Mouse (Mus musculus): ENCODE results near the gene Rogdi. TPM values are rescaled to one million over a fixed set of nuclear protein-coding genes. Genes with fewer than 3 reads are reported as not detected.

Gene Rogdi
- polyA plus RNA-seq (2015; fragmentation: Nextera tagmentation; extraction: Ambion mirVana): 147 and 164 TPM in 2 replicates

GRCm38 (mm10) chr16:5013054-5013838, at the start of gene Rogdi:
TSS of gene Rogdi (minus strand) at chr16:5013553.
- Histone ChIP-seq H3K4me2 (ENCODE audit: low read length) (peak within 1 kb of the TSS; percentile 77), H3K36me3 (ENCODE audit: control insufficient read depth, insufficient read depth, low read length) (peaks cover 29% of the 10 kb centered on the region), H3K9ac (ENCODE audit: low read depth, low read length) (peak within 1 kb of the TSS; percentile 81), H3K27me3 (ENCODE audit: control insufficient read depth, insufficient read depth, low read depth, low read length) (no peaks in the 10 kb centered on the region), H3K4me3 (ENCODE audit: low read depth, low read length) (peak within 1 kb of the TSS; percentile 72), H3K4me1 (ENCODE audit: control insufficient read depth, insufficient read depth, low read length) (peaks cover 11% of the 10 kb centered on the region), H3K27ac (ENCODE audit: low read length) (peak within 1 kb of the TSS; percentile 87), H3K9me3 (replicated peaks; ENCODE audit: control insufficient read depth, low read length, poor library complexity, severe bottlenecking) (no peaks in the 10 kb centered on the region)
- peak; percentile 99 for ATAC-seq
- under 1% methylated on average over 63 of the region's 63 CpGs for WGBS

GRCm38 (mm10) chr16:5058114-5058513, 44.8 kb upstream of the Rogdi start:
- Histone ChIP-seq H3K9me3 (replicated peaks; ENCODE audit: control insufficient read depth, low read length, poor library complexity, severe bottlenecking) (no peaks in the 10 kb centered on the region), H3K9ac (ENCODE audit: low read depth, low read length) (no peak overlapping the region), H3K27me3 (ENCODE audit: control insufficient read depth, insufficient read depth, low read depth, low read length) (no peaks in the 10 kb centered on the region), H3K4me1 (ENCODE audit: control insufficient read depth, insufficient read depth, low read length) (0 out of 2 replicates have a peak, but pooled peaks cover 2% of the 10 kb centered on the region), H3K4me2 (ENCODE audit: low read length) (no peak overlapping the region), H3K4me3 (ENCODE audit: low read depth, low read length) (no peak overlapping the region), H3K36me3 (ENCODE audit: control insufficient read depth, insufficient read depth, low read length) (peaks cover 9% of the 10 kb centered on the region), H3K27ac (ENCODE audit: low read length) (no peak overlapping the region)
- 92% methylated on average over 1 of the region's 1 CpGs for WGBS
- ATAC-seq: no peak

GRCm38 (mm10) chr16:5050251-5051110, 37.1 kb upstream of the Rogdi start:
- peaks cover 6% of the 10 kb centered on the region for H3K36me3 ChIP-seq (ENCODE audit: control insufficient read depth, insufficient read depth, low read length)
- no peaks in the 10 kb centered on the region for H3K9me3 ChIP-seq (replicated peaks; ENCODE audit: control insufficient read depth, low read length, poor library complexity, severe bottlenecking)
- peak overlapping the region; percentile 97 for H3K4me3 ChIP-seq (ENCODE audit: low read depth, low read length)
- H3K9ac ChIP-seq (ENCODE audit: low read depth, low read length): peak overlapping the region; percentile 89
- H3K27ac ChIP-seq (ENCODE audit: low read length): peak overlapping the region; percentile 96
- H3K4me2 ChIP-seq (ENCODE audit: low read length): peak overlapping the region; percentile 98
- no peaks in the 10 kb centered on the region for H3K27me3 ChIP-seq (ENCODE audit: control insufficient read depth, insufficient read depth, low read depth, low read length)
- under 1% methylated on average over 76 of the region's 78 CpGs for WGBS
- peaks cover 28% of the 10 kb centered on the region for H3K4me1 ChIP-seq (ENCODE audit: control insufficient read depth, insufficient read depth, low read length)
- peak; percentile 82 for ATAC-seq

GRCm38 (mm10) chr16:5049774-5050234, 36.5 kb upstream of the Rogdi start, which contains the start of the genes Glyr1 and Ubn1:
TSS of gene Glyr1 (minus strand) at chr16:5049863.
TSS of gene Ubn1 (plus strand) at chr16:5050057.
- no peaks in the 10 kb centered on the region for H3K27me3 ChIP-seq (ENCODE audit: control insufficient read depth, insufficient read depth, low read depth, low read length)
- peaks cover 28% of the 10 kb centered on the region for H3K4me1 ChIP-seq (ENCODE audit: control insufficient read depth, insufficient read depth, low read length)
- ATAC-seq: peak; percentile 99
- H3K27ac ChIP-seq (ENCODE audit: low read length): peak within 1 kb of the TSS; percentile 96
- H3K4me2 ChIP-seq (ENCODE audit: low read length): peak within 1 kb of the TSS; percentile 98
- WGBS: under 1% methylated on average over 55 of the region's 56 CpGs
- H3K9ac ChIP-seq (ENCODE audit: low read depth, low read length): peak within 1 kb of the TSS; percentile 91
- H3K9me3 ChIP-seq (replicated peaks; ENCODE audit: control insufficient read depth, low read length, poor library complexity, severe bottlenecking): no peaks in the 10 kb centered on the region
- H3K36me3 ChIP-seq (ENCODE audit: control insufficient read depth, insufficient read depth, low read length): peaks cover 12% of the 10 kb centered on the region
- H3K4me3 ChIP-seq (ENCODE audit: low read depth, low read length): peak within 1 kb of the TSS; percentile 97

- peaks cover 12% of the 10 kb centered on the region for H3K36me3 ChIP-seq (ENCODE audit: control insufficient read depth, insufficient read depth, low read length)
- peak overlapping the region; percentile 91 for H3K9ac ChIP-seq (ENCODE audit: low read depth, low read length)
- H3K4me3 ChIP-seq (ENCODE audit: low read depth, low read length): peak overlapping the region; percentile 97
- WGBS: under 1% methylated on average over 38 of the region's 38 CpGs
- no peaks in the 10 kb centered on the region for H3K27me3 ChIP-seq (ENCODE audit: control insufficient read depth, insufficient read depth, low read depth, low read length)
- no peaks in the 10 kb centered on the region for H3K9me3 ChIP-seq (replicated peaks; ENCODE audit: control insufficient read depth, low read length, poor library complexity, severe bottlenecking)
- peak; percentile 66 for ATAC-seq
- H3K4me1 ChIP-seq (ENCODE audit: control insufficient read depth, insufficient read depth, low read length): peaks cover 28% of the 10 kb centered on the region
- H3K4me2 ChIP-seq (ENCODE audit: low read length): peak overlapping the region; percentile 97
- peak overlapping the region; percentile 90 for H3K27ac ChIP-seq (ENCODE audit: low read length)
Measured at GRCm38 (mm10) chr16:5049182-5049773, 35.9 kb upstream of the Rogdi start.

GRCm38 (mm10) chr16:5045322-5045721, 32.0 kb upstream of the Rogdi start:
- Histone ChIP-seq H3K4me1 (ENCODE audit: control insufficient read depth, insufficient read depth, low read length) (peaks cover 12% of the 10 kb centered on the region), H3K9me3 (replicated peaks; ENCODE audit: control insufficient read depth, low read length, poor library complexity, severe bottlenecking) (no peaks in the 10 kb centered on the region), H3K9ac (ENCODE audit: low read depth, low read length) (no peak overlapping the region), H3K4me3 (ENCODE audit: low read depth, low read length) (no peak overlapping the region), H3K27me3 (ENCODE audit: control insufficient read depth, insufficient read depth, low read depth, low read length) (no peaks in the 10 kb centered on the region), H3K4me2 (ENCODE audit: low read length) (no peak overlapping the region), H3K36me3 (ENCODE audit: control insufficient read depth, insufficient read depth, low read length) (peaks cover 14% of the 10 kb centered on the region), H3K27ac (ENCODE audit: low read length) (no peak overlapping the region)
- WGBS: 93% methylated on average over 3 of the region's 3 CpGs
- ATAC-seq: no peak

- no peaks in the 10 kb centered on the region for H3K9me3 ChIP-seq (replicated peaks; ENCODE audit: control insufficient read depth, low read length, poor library complexity, severe bottlenecking)
- no peaks in the 10 kb centered on the region for H3K27me3 ChIP-seq (ENCODE audit: control insufficient read depth, insufficient read depth, low read depth, low read length)
- peaks cover 49% of the 10 kb centered on the region for H3K36me3 ChIP-seq (ENCODE audit: control insufficient read depth, insufficient read depth, low read length)
- no peak for ATAC-seq
- WGBS: 88% methylated on average over 5 of the region's 5 CpGs
- no peak overlapping the region for H3K4me3 ChIP-seq (ENCODE audit: low read depth, low read length)
- no peak overlapping the region for H3K9ac ChIP-seq (ENCODE audit: low read depth, low read length)
- no peak overlapping the region for H3K27ac ChIP-seq (ENCODE audit: low read length)
- no peak overlapping the region for H3K4me2 ChIP-seq (ENCODE audit: low read length)
- no peaks in the 10 kb centered on the region for H3K4me1 ChIP-seq (ENCODE audit: control insufficient read depth, insufficient read depth, low read length)
Measured at GRCm38 (mm10) chr16:5036649-5037234, 23.4 kb upstream of the Rogdi start.

- Histone ChIP-seq H3K4me2 (ENCODE audit: low read length) (no peak overlapping the region), H3K9me3 (replicated peaks; ENCODE audit: control insufficient read depth, low read length, poor library complexity, severe bottlenecking) (no peaks in the 10 kb centered on the region), H3K27ac (ENCODE audit: low read length) (no peak overlapping the region), H3K9ac (ENCODE audit: low read depth, low read length) (no peak overlapping the region), H3K4me1 (ENCODE audit: control insufficient read depth, insufficient read depth, low read length) (no peaks in the 10 kb centered on the region), H3K36me3 (ENCODE audit: control insufficient read depth, insufficient read depth, low read length) (peaks cover 59% of the 10 kb centered on the region), H3K4me3 (ENCODE audit: low read depth, low read length) (no peak overlapping the region), H3K27me3 (ENCODE audit: control insufficient read depth, insufficient read depth, low read depth, low read length) (no peaks in the 10 kb centered on the region)
- no peak for ATAC-seq
- WGBS: 99% methylated on average over 3 of the region's 3 CpGs
Measured at GRCm38 (mm10) chr16:5035591-5035990, 22.2 kb upstream of the Rogdi start.
